Mouse (Mus musculus) E14TG2a.4 (cell line): ENCODE data around the gene Kcnd3.

Source experiments
- CTCF ChIP-seq: conservative IDR thresholded peaks from 2 replicates; pipeline ENCODE4 v1.5.1; 2014; ENCODE audit warnings: low read length
- NANOG ChIP-seq: IDR thresholded peaks from 2 replicates; pipeline ENCODE4 v1.6.1; 2014; ENCODE audit warnings: borderline replicate concordance, low read length, mixed read lengths
- POU5F1 ChIP-seq: IDR thresholded peaks from 2 replicates; pipeline ENCODE4 v1.6.1; 2014; ENCODE audit warnings: low read length, borderline replicate concordance

- TF ChIP-seq CTCF (no peak), NANOG (no peak), POU5F1 (no peak)
Observed at GRCm38 (mm10) chr3:105505161-105505872, 53.2 kb downstream of the Kcnd3 start.
